Mouse (Mus musculus): Measurements from ENCODE around the gene Vax2. TPM values are rescaled to one million over a fixed set of nuclear protein-coding genes. Genes with fewer than 3 reads are reported as not detected.

Vax2 gene
- polyA plus RNA-seq, 1 experiment from 2014 or later: not detected

DNA sequence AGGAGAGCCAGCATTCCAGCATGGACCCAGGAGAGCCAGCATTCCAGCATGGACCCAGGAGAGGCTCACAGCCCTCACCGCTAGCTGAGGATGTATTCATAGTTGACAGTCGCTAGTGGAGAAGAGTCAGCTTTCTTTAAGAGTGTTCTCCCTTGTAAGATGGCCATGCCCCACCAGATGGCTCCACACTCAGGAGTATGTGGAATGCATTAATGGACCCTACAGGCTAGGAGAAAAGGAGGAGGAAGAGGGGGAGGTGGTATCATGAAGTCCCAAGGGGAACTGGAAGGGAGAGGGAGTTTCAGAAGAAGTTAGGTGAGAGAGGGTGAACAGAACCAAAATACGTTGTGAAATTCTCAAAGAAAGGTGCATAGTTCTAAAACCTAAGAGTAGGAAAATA is 15.3 kb upstream of the Vax2 start:
- Histone ChIP-seq H3K27me3 (ENCODE audit: control insufficient read depth, insufficient read depth, low read length) (peaks cover 99% of the 10 kb centered on the region), H3K36me3 (replicated peaks; ENCODE audit: control insufficient read depth, insufficient read depth) (no peaks in the 10 kb centered on the region), H3K4me3 (replicated peaks; ENCODE audit: low read length) (no peak overlapping the region), H3K4me1 (replicated peaks; ENCODE audit: control insufficient read depth, insufficient read depth, low read length) (no peaks in the 10 kb centered on the region), H3K9ac (no peak overlapping the region), H3K9me3 (ENCODE audit: control insufficient read depth, low read length) (no peaks in the 10 kb centered on the region), H3K27ac (no peak overlapping the region), H3K4me2 (replicated peaks) (no peak overlapping the region)
- ATAC-seq (ENCODE audit: low FRiP score) (no peak), DNase-seq (ENCODE audit: low spot score) (no peak)
- WGBS: 5% methylated on average over 3 of the region's 3 CpGs

DNA sequence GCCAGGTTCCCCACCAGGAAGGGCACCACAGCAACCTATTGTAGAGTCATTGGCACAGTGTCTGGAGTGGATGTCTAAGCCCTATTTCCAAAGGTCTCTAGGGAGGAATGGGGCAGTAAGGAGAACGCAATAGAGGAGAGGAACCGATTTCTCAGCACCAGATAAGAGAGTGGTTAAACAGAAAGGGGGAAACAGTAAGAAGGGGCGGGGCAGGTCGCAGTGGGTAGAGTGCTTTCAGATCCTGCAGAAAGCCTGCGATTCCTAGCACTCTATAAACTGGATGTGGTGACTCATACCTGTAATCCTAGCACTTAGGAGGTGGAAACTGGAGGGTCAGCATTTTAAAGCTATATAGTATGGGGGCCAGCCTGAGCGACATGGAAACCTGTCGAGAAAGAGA is 14.4 kb upstream of the Vax2 start:
- no peak overlapping the region for H3K27ac ChIP-seq
- DNase-seq (ENCODE audit: low spot score) (no peak), ATAC-seq (ENCODE audit: low FRiP score) (no peak)
- peaks cover 98% of the 10 kb centered on the region for H3K27me3 ChIP-seq (ENCODE audit: control insufficient read depth, insufficient read depth, low read length)
- H3K36me3 ChIP-seq (replicated peaks; ENCODE audit: control insufficient read depth, insufficient read depth): no peaks in the 10 kb centered on the region
- H3K4me3 ChIP-seq (replicated peaks; ENCODE audit: low read length): no peak overlapping the region
- H3K9me3 ChIP-seq (ENCODE audit: control insufficient read depth, low read length): no peaks in the 10 kb centered on the region
- 0% methylated on average over 7 of the region's 7 CpGs for WGBS
- no peak overlapping the region for H3K4me2 ChIP-seq (replicated peaks)
- no peaks in the 10 kb centered on the region for H3K4me1 ChIP-seq (replicated peaks; ENCODE audit: control insufficient read depth, insufficient read depth, low read length)
- no peak overlapping the region for H3K9ac ChIP-seq

DNA sequence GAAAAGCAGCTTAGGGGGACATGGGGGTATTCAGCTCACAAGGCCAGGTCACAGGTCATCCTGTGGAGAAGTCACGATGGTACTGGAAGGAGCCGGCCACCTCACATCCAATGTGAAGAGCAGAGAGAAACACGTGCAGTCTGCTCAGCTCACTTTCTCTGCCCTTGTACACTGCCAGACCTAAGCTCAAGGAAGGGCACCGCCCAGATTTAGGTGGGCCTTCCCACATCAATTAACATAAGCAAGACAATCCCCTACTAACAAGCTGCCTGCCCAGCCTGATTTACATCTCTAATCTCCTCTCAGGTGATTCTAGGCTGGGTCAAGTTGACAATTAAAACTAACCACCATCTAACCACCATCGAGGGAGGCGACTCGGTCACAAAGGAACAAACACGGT is 13.1 kb upstream of the Vax2 start:
- H3K4me3 ChIP-seq (replicated peaks; ENCODE audit: low read length): no peak overlapping the region
- no peaks in the 10 kb centered on the region for H3K4me1 ChIP-seq (replicated peaks; ENCODE audit: control insufficient read depth, insufficient read depth, low read length)
- H3K27ac ChIP-seq: no peak overlapping the region
- H3K9ac ChIP-seq: no peak overlapping the region
- no peaks in the 10 kb centered on the region for H3K9me3 ChIP-seq (ENCODE audit: control insufficient read depth, low read length)
- H3K36me3 ChIP-seq (replicated peaks; ENCODE audit: control insufficient read depth, insufficient read depth): no peaks in the 10 kb centered on the region
- ATAC-seq (ENCODE audit: low FRiP score): no peak
- H3K4me2 ChIP-seq (replicated peaks): no peak overlapping the region
- no peak for DNase-seq (ENCODE audit: low spot score)
- peaks cover 93% of the 10 kb centered on the region for H3K27me3 ChIP-seq (ENCODE audit: control insufficient read depth, insufficient read depth, low read length)
- 4% methylated on average over 8 of the region's 8 CpGs for WGBS

DNA sequence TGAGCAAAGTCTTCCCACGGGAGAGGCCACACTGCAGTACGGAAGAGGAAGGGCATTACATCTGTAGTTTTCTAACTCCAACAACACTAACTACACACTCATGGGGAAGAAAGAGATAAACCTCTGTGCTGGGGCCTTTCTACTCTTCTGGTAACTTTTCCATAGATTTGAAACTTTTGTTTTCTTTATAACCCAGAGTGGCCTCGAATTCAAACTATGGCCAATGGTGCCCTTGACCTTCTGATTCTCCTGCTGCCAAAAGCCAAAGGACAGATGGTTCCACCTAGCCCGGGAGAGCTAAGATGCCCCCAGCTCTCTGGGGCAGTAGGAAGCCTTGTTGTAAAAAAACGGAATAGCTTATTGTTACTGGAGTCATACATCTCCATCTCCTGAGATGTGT is 11.1 kb upstream of the Vax2 start:
- no peak overlapping the region for H3K27ac ChIP-seq
- no peak overlapping the region for H3K4me2 ChIP-seq (replicated peaks)
- H3K4me3 ChIP-seq (replicated peaks; ENCODE audit: low read length): no peak overlapping the region
- no peaks in the 10 kb centered on the region for H3K4me1 ChIP-seq (replicated peaks; ENCODE audit: control insufficient read depth, insufficient read depth, low read length)
- no peaks in the 10 kb centered on the region for H3K9me3 ChIP-seq (ENCODE audit: control insufficient read depth, low read length)
- no peak overlapping the region for H3K9ac ChIP-seq
- WGBS: 4% methylated on average over 5 of the region's 5 CpGs
- ATAC-seq (ENCODE audit: low FRiP score): no peak
- peaks cover 93% of the 10 kb centered on the region for H3K27me3 ChIP-seq (ENCODE audit: control insufficient read depth, insufficient read depth, low read length)
- DNase-seq (ENCODE audit: low spot score): no peak
- H3K36me3 ChIP-seq (replicated peaks; ENCODE audit: control insufficient read depth, insufficient read depth): no peaks in the 10 kb centered on the region

DNA sequence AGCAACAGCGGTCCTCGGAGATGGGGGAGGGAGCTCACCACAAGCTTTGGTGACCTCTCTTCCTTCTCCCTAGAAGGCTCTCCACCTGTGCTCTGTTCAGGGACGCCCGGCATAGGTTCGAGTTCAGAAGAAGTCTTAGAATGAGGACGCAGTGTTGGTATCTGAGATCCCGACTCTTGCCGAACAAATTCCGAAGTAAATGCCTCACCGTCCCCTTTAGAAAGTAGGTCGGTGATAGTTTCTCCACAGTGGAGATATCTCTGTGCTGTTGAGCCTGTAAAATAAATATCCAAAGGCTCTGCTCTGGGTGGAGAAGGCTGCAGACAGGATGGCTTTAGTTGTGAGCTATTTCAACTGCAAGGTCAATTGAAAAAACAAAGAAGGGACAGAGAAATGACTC is 10.1 kb upstream of the Vax2 start:
- WGBS: 1% methylated on average over 11 of the region's 11 CpGs
- Histone ChIP-seq H3K27ac (no peak overlapping the region), H3K36me3 (replicated peaks; ENCODE audit: control insufficient read depth, insufficient read depth) (no peaks in the 10 kb centered on the region), H3K27me3 (ENCODE audit: control insufficient read depth, insufficient read depth, low read length) (peaks cover 93% of the 10 kb centered on the region), H3K4me3 (replicated peaks; ENCODE audit: low read length) (no peak overlapping the region), H3K4me1 (replicated peaks; ENCODE audit: control insufficient read depth, insufficient read depth, low read length) (no peaks in the 10 kb centered on the region), H3K4me2 (replicated peaks) (no peak overlapping the region), H3K9me3 (ENCODE audit: control insufficient read depth, low read length) (no peaks in the 10 kb centered on the region), H3K9ac (no peak overlapping the region)
- DNase-seq (ENCODE audit: low spot score) (no peak), ATAC-seq (ENCODE audit: low FRiP score) (no peak)

DNA sequence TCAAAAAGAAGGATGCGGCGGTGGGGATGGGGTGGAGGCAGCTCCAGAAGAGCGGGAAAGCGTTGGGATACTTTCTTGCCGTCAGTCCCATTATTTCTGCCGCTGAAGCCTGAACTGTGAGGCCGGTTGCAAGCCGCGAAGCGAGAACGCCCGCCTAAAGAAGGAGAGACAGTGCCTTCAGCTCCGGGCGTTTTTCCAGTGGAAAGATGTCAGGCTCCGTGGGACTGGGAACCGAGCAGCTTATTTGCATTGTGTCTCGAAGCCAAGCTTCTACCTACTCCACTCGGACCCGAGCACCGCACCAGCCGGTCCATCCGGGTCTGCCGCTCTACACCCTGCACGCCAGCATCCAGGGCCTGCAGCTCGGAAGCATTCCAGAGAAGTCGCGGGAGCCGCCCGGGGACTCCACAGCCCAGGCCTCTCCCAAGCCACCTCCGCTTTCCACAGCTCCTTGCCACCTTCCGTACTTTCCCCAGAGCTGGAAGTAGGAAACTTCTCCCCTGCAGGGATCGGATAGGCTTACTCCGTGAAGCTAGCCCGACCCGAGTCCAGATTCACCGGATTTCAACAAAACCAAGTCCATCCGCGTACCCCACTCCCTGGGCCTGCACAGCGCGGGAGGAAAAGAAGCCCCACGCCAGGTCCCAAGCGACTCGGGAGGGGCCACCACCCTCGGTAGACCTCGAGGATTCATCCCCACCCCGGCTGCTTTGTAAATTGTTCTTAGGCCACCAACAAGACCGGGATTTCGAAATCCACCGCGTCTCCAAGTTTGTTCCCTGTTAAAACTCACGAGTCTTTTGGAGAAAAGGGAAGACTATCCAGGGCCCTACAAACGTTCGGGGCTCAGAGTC is 8.7 kb upstream of the Vax2 start:
- peaks cover 93% of the 10 kb centered on the region for H3K27me3 ChIP-seq (ENCODE audit: control insufficient read depth, insufficient read depth, low read length)
- DNase-seq (ENCODE audit: low spot score): no peak

DNA sequence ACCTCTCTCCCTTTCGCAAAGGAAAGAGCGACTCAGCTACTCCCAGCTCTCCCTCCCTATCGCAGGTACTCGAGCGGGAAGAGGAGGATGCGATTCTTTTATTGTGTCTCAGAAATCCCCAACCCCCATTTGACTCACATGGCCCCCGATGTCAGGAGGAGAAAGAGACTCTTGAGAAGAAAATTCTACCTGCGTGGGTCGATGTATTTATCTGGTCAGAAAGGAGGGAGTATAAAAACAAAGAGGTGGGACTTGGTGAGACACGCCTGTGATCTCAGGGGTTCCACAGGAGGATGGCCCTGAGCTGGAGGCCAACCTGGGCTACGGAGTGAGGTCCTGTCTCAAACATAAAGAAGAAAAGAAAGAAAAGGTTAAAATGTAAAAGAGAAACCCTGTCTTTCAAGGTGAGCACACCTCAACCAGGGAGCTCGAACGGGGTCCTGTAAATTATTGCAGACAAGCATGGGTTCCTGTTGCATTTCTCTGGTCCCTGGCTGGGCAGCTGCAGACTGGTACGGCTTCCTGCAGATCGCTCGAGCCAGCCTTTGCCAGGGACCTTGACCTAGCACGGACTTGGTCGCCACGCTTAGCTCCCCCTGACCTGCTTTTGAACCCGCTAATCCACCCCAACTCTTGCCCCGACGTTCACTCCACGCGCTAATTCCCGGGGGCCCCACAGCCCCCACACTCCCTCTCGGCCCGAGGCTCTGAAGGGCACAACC is 7.9 kb upstream of the Vax2 start:
- DNase-seq (ENCODE audit: low spot score): no peak
- under 1% methylated on average over 27 of the region's 27 CpGs for WGBS
- H3K27me3 ChIP-seq (ENCODE audit: control insufficient read depth, insufficient read depth, low read length): peaks cover 93% of the 10 kb centered on the region
- H3K4me3 ChIP-seq (replicated peaks; ENCODE audit: low read length): no peak overlapping the region
- H3K4me2 ChIP-seq (replicated peaks): no peak overlapping the region
- H3K27ac ChIP-seq: no peak overlapping the region
- no peaks in the 10 kb centered on the region for H3K36me3 ChIP-seq (replicated peaks; ENCODE audit: control insufficient read depth, insufficient read depth)
- no peaks in the 10 kb centered on the region for H3K9me3 ChIP-seq (ENCODE audit: control insufficient read depth, low read length)
- H3K9ac ChIP-seq: no peak overlapping the region
- H3K4me1 ChIP-seq (replicated peaks; ENCODE audit: control insufficient read depth, insufficient read depth, low read length): no peaks in the 10 kb centered on the region
- no peak for ATAC-seq (ENCODE audit: low FRiP score)

More for the DNA sequence above, 8.7 kb upstream of the Vax2 start:
- no peaks in the 10 kb centered on the region for H3K36me3 ChIP-seq (replicated peaks; ENCODE audit: control insufficient read depth, insufficient read depth)
- H3K4me1 ChIP-seq (replicated peaks; ENCODE audit: control insufficient read depth, insufficient read depth, low read length): no peaks in the 10 kb centered on the region
- H3K27ac ChIP-seq: no peak overlapping the region
- no peak overlapping the region for H3K9ac ChIP-seq
- no peak for ATAC-seq (ENCODE audit: low FRiP score)
- under 1% methylated on average over 53 of the region's 53 CpGs for WGBS
- H3K4me3 ChIP-seq (replicated peaks; ENCODE audit: low read length): no peak overlapping the region
- no peak overlapping the region for H3K4me2 ChIP-seq (replicated peaks)
- no peaks in the 10 kb centered on the region for H3K9me3 ChIP-seq (ENCODE audit: control insufficient read depth, low read length)

DNA sequence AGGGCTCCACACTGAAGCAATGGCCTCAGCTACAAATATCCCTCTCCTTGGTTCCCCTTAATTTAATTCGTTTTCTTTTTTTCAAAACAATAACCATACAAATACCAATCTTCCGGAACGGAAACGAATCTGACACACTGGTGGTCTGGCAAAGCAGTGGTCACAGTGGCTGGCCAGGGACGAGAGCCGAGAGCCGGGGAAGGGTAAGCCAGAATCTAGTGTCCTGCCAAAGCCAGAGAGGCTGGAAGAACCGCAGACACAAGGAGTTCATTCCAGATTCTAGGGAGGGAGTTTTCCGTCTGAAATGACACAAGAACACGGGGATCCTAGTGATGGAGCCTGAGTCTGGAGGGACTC is 7.4 kb upstream of the Vax2 start:
- no peaks in the 10 kb centered on the region for H3K9me3 ChIP-seq (ENCODE audit: control insufficient read depth, low read length)
- H3K4me2 ChIP-seq (replicated peaks): no peak overlapping the region
- H3K36me3 ChIP-seq (replicated peaks; ENCODE audit: control insufficient read depth, insufficient read depth): no peaks in the 10 kb centered on the region
- under 1% methylated on average over 10 of the region's 10 CpGs for WGBS
- DNase-seq (ENCODE audit: low spot score): no peak
- no peaks in the 10 kb centered on the region for H3K4me1 ChIP-seq (replicated peaks; ENCODE audit: control insufficient read depth, insufficient read depth, low read length)
- H3K27me3 ChIP-seq (ENCODE audit: control insufficient read depth, insufficient read depth, low read length): peaks cover 93% of the 10 kb centered on the region
- ATAC-seq (ENCODE audit: low FRiP score): no peak
- H3K4me3 ChIP-seq (replicated peaks; ENCODE audit: low read length): no peak overlapping the region
- H3K9ac ChIP-seq: no peak overlapping the region
- no peak overlapping the region for H3K27ac ChIP-seq

DNA sequence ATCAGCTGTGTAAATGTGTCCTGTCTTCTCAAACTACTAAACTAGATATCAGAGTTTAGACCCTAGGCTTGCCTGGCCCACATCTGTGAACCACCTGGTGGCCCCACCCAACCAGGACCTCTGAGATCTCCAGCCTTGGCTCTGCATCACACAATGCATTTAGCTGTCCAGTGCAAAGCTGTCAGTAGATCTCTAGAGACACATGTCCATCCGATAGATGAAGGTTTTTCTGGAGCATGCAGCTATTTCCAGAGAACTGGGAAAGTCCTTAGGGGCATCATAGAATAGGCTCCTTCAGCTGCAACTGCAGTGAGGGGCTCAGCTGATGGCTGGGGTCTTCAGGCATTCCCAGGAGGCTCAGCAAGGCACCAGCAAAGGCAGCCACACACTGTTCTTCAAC is 6.8 kb upstream of the Vax2 start:
- no peak overlapping the region for H3K4me3 ChIP-seq (replicated peaks; ENCODE audit: low read length)
- H3K36me3 ChIP-seq (replicated peaks; ENCODE audit: control insufficient read depth, insufficient read depth): no peaks in the 10 kb centered on the region
- ATAC-seq (ENCODE audit: low FRiP score): no peak
- no peak for DNase-seq (ENCODE audit: low spot score)
- H3K27ac ChIP-seq: no peak overlapping the region
- H3K27me3 ChIP-seq (ENCODE audit: control insufficient read depth, insufficient read depth, low read length): peaks cover 93% of the 10 kb centered on the region
- no peak overlapping the region for H3K4me2 ChIP-seq (replicated peaks)
- no peak overlapping the region for H3K9ac ChIP-seq
- H3K9me3 ChIP-seq (ENCODE audit: control insufficient read depth, low read length): no peaks in the 10 kb centered on the region
- WGBS: 18% methylated on average over 1 of the region's 1 CpGs
- H3K4me1 ChIP-seq (replicated peaks; ENCODE audit: control insufficient read depth, insufficient read depth, low read length): no peaks in the 10 kb centered on the region

Measured in hindbrain, embryonic 14.5 days (tissue).